Mouse (Mus musculus) bone marrow macrophage, adult 2 months (primary cell): ENCODE results near the gene Tmem135.

Experiments
- CTCF ChIP-seq: IDR thresholded peaks from 2 replicates; pipeline ENCODE4 v1.5.1; 2012; ENCODE audit warnings: low read depth, mild to moderate bottlenecking, low read length, moderate library complexity
- POLR2A ChIP-seq: IDR thresholded peaks from 2 replicates; pipeline ENCODE4 v1.6.1; 2012; ENCODE audit warnings: mild to moderate bottlenecking, low read depth, low read length, borderline replicate concordance

DNA sequence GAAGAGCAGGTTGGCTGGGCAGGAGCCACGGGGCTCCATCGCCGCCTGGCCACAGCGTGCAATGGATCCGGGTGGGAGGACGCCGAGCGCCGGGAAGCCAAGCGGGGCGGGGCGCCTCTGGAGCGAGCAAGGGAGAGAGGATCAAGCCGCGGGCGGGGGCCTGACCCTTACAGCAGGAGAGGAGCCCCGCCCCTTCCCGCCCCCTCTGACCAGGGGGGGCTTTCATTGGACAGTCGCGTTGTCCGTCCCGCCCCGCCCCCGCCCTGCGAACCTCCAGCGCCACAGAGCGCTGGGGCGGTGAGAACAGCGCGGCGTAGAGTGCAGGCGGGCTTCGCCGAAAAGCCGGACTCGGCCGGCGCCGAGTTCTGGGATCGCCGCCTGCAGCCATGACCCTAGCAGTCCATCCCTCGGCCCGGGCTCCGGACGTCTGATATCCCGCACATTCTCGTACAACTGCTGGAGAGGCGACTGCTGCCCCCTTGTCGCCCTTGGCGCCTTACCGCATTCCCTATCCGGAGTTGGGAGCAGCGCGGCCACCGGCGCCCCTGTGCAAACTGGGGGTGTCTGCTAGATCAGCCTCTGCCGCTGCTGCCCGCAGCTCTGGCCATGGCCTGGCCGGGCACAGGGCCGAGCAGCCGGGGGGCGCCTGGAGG is at the start of gene Tmem135, which contains the start of gene Fzd4:
- TF ChIP-seq CTCF (no peak), POLR2A (no peak)
